Mouse (Mus musculus): ENCODE measurements around the gene Pcdh8. TPM values are rescaled to one million over a fixed set of nuclear protein-coding genes. Genes with fewer than 3 reads are reported as not detected.

Gene Pcdh8
- polyA plus RNA-seq, 2 experiments, result not detected

- WGBS (ENCODE audit: insufficient replicate concordance), result 1% methylated on average over 46 of the region's 46 CpGs
- peak; percentile 7 to 14 (median 9) for DNase-seq (ENCODE audit: low read depth in 3 of 3, low spot score in 3 of 3)
Measured at GRCm38 (mm10) chr14:79769618-79770017, 1.5 kb downstream of the Pcdh8 start.

DNA sequence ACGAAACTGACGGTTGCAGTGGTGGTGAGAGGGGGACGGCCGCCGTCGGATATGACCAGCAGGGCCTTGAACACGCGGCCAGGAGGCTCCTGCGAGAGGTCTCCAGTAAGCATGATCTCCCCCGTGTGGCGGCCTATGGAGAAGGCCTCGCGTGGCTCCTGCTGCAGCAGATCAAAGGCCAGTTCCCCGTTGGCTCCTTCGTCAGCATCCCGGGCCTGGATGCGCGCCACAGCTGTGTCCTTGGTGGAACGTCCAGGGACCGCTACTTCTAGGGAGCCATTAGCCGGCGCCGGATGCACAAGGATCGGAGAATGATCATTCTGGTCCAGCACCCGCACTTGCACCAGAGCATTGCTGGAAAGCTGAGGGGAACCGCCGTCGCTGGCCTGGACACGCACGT is 2.1 kb downstream of the Pcdh8 start:
- WGBS (ENCODE audit: insufficient replicate concordance), result 7% methylated on average over 30 of the region's 30 CpGs
- Histone ChIP-seq H3K27ac (no peak overlapping the region), H3K4me2 (ENCODE audit: low read depth) (no peak overlapping the region), H3K4me1 (replicated peaks; ENCODE audit: control insufficient read depth in 2 of 2, insufficient read depth in 2 of 2, low read length in 1 of 2) (no peaks in the 10 kb centered on the region), H3K9me3 (ENCODE audit: control insufficient read depth, low read length) (no peaks in the 10 kb centered on the region), H3K9ac (replicated peaks) (no peak overlapping the region), H3K4me3 (ENCODE audit: insufficient read depth in 1 of 2, low read depth in 2 of 2, low read length in 2 of 2) (no peak overlapping the region), H3K27me3 (ENCODE audit: control insufficient read depth, insufficient read depth, low read length) (peaks cover 68% of the 10 kb centered on the region), H3K36me3 (replicated peaks; ENCODE audit: control insufficient read depth, insufficient read depth, low read depth) (no peaks in the 10 kb centered on the region)
- no peak for DNase-seq (ENCODE audit: low read depth in 3 of 3, low spot score in 3 of 3)
- TF ChIP-seq EP300 (IDR thresholded peaks at IDR 0.05; ENCODE audit: low read depth) (no peak), CTCF (IDR thresholded peaks at IDR 0.05; ENCODE audit: low read depth) (no peak)
- no peak for ATAC-seq (ENCODE audit: insufficient read depth)

More at GRCm38 (mm10) chr14:79769618-79770017, 1.5 kb downstream of the Pcdh8 start:
- H3K27me3 ChIP-seq (ENCODE audit: control insufficient read depth, insufficient read depth, low read length), result peaks cover 74% of the 10 kb centered on the region
- no peaks in the 10 kb centered on the region for H3K9me3 ChIP-seq (ENCODE audit: control insufficient read depth, low read length)
- no peak overlapping the region for H3K27ac ChIP-seq
- no peak overlapping the region for H3K4me3 ChIP-seq (ENCODE audit: insufficient read depth in 1 of 2, low read depth in 2 of 2, low read length in 2 of 2)
- H3K9ac ChIP-seq (replicated peaks), result no peak overlapping the region
- no peak overlapping the region for H3K4me2 ChIP-seq (ENCODE audit: low read depth)
- peak; percentile 74 for TF ChIP-seq CTCF (IDR thresholded peaks at IDR 0.05; ENCODE audit: low read depth)
- TF ChIP-seq EP300 (IDR thresholded peaks at IDR 0.05; ENCODE audit: low read depth), result no peak
- H3K4me1 ChIP-seq (replicated peaks; ENCODE audit: control insufficient read depth in 2 of 2, insufficient read depth in 2 of 2, low read length in 1 of 2), result no peaks in the 10 kb centered on the region
- H3K36me3 ChIP-seq (replicated peaks; ENCODE audit: control insufficient read depth, insufficient read depth, low read depth), result no peaks in the 10 kb centered on the region
- no peak for ATAC-seq (ENCODE audit: insufficient read depth)

DNA sequence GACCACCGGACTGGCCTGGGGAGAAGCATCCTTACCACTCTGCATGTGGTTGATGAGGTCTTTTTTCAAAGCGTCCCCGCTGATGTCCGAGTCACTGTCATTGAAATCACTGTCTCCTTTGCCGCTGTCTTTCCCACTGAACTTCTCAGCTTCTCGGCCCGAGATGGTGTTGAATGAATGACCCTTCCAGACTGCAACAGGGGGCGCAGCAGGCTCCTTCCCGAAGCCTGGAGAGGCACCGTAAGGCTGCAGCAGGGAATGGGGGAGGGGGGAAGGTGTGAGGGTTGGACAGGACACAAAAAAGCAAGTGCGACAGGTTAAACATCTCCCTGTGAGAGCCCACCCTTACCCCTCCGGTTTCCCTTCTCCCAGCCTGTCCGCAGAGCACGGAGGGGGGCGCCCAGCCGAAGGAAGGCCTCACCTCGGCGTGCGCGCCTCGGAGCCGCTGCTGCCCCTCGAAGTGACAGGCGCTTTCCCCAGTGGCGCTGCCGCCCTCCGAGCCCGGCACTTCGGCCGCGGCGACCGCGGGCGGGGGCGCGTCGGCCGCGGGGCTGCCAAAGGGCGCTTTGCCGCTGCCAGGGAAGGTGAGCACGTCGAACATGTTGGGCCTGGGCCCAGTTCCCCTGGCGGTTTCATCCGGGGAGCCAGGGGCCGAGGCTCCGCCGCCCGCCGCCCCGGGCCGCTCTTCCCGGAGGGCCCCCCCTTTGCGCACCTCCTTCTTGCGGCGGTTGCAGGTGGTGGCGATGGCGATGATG is 2.9 kb downstream of the Pcdh8 start:
- H3K4me1 ChIP-seq (replicated peaks; ENCODE audit: control insufficient read depth in 2 of 2, insufficient read depth in 2 of 2, low read length in 1 of 2), result no peaks in the 10 kb centered on the region
- no peak overlapping the region for H3K4me3 ChIP-seq (ENCODE audit: insufficient read depth in 1 of 2, low read depth in 2 of 2, low read length in 2 of 2)
- no peak for ATAC-seq (ENCODE audit: insufficient read depth)

DNA sequence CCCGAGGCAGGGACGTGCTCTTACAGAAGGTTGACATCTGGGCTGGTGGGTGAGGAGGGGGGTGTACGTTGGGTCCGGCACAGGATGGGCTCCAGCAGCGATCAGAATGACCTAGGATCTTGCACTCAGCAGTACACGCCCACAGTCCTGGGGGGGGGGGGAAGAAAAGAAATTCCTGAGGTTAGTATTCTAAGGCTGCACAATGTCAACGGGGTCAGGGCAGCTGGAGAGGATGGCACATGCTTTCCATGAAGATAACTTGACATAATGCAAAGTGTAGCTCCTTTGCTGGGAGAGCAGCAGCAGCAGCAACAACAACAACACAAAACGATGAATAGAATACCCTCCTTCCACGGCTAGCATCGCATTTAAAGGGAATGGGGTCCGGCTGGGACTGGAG is 3.5 kb downstream of the Pcdh8 start:
- no peak overlapping the region for H3K4me2 ChIP-seq (ENCODE audit: low read depth)
- no peaks in the 10 kb centered on the region for H3K9me3 ChIP-seq (ENCODE audit: control insufficient read depth, low read length)
- no peaks in the 10 kb centered on the region for H3K4me1 ChIP-seq (replicated peaks; ENCODE audit: control insufficient read depth in 2 of 2, insufficient read depth in 2 of 2, low read length in 1 of 2)
- H3K9ac ChIP-seq (replicated peaks), result no peak overlapping the region
- WGBS (ENCODE audit: insufficient replicate concordance), result 15% methylated on average over 11 of the region's 11 CpGs
- DNase-seq (ENCODE audit: low read depth in 3 of 3, low spot score in 3 of 3) (no peak), ATAC-seq (ENCODE audit: insufficient read depth) (no peak)
- no peak for TF ChIP-seq CTCF (IDR thresholded peaks at IDR 0.05; ENCODE audit: low read depth)
- no peak for TF ChIP-seq EP300 (IDR thresholded peaks at IDR 0.05; ENCODE audit: low read depth)
- no peaks in the 10 kb centered on the region for H3K36me3 ChIP-seq (replicated peaks; ENCODE audit: control insufficient read depth, insufficient read depth, low read depth)
- H3K27ac ChIP-seq, result no peak overlapping the region
- no peak overlapping the region for H3K4me3 ChIP-seq (ENCODE audit: insufficient read depth in 1 of 2, low read depth in 2 of 2, low read length in 2 of 2)
- peaks cover 55% of the 10 kb centered on the region for H3K27me3 ChIP-seq (ENCODE audit: control insufficient read depth, insufficient read depth, low read length)

More for the DNA sequence above, 2.9 kb downstream of the Pcdh8 start:
- no peak overlapping the region for H3K9ac ChIP-seq (replicated peaks)
- DNase-seq (ENCODE audit: low read depth in 3 of 3, low spot score in 3 of 3), result no peak
- no peak overlapping the region for H3K27ac ChIP-seq
- TF ChIP-seq EP300 (IDR thresholded peaks at IDR 0.05; ENCODE audit: low read depth) (no peak), CTCF (IDR thresholded peaks at IDR 0.05; ENCODE audit: low read depth) (no peak)
- 4% methylated on average over 52 of the region's 59 CpGs for WGBS (ENCODE audit: insufficient replicate concordance)
- no peaks in the 10 kb centered on the region for H3K36me3 ChIP-seq (replicated peaks; ENCODE audit: control insufficient read depth, insufficient read depth, low read depth)
- no peaks in the 10 kb centered on the region for H3K9me3 ChIP-seq (ENCODE audit: control insufficient read depth, low read length)
- peaks cover 62% of the 10 kb centered on the region for H3K27me3 ChIP-seq (ENCODE audit: control insufficient read depth, insufficient read depth, low read length)
- H3K4me2 ChIP-seq (ENCODE audit: low read depth), result no peak overlapping the region

GRCm38 (mm10) chr14:79765196-79765765 is 5.8 kb downstream of the Pcdh8 start:
- DNase-seq (ENCODE audit: low read depth in 3 of 3, low spot score in 3 of 3) (no peak), ATAC-seq (ENCODE audit: insufficient read depth) (no peak)
- Histone ChIP-seq H3K4me1 (replicated peaks; ENCODE audit: control insufficient read depth in 2 of 2, insufficient read depth in 2 of 2, low read length in 1 of 2) (no peaks in the 10 kb centered on the region), H3K4me2 (ENCODE audit: low read depth) (no peak overlapping the region), H3K9me3 (ENCODE audit: control insufficient read depth, low read length) (no peaks in the 10 kb centered on the region), H3K4me3 (ENCODE audit: insufficient read depth in 1 of 2, low read depth in 2 of 2, low read length in 2 of 2) (no peak overlapping the region), H3K27me3 (ENCODE audit: control insufficient read depth, insufficient read depth, low read length) (peaks cover 32% of the 10 kb centered on the region), H3K9ac (replicated peaks) (no peak overlapping the region), H3K27ac (no peak overlapping the region), H3K36me3 (replicated peaks; ENCODE audit: control insufficient read depth, insufficient read depth, low read depth) (no peaks in the 10 kb centered on the region)
- 66% methylated on average over 6 of the region's 6 CpGs for WGBS (ENCODE audit: insufficient replicate concordance)
- TF ChIP-seq CTCF (IDR thresholded peaks at IDR 0.05; ENCODE audit: low read depth) (no peak), EP300 (IDR thresholded peaks at IDR 0.05; ENCODE audit: low read depth) (no peak)
